Mouse (Mus musculus) small intestine, adult 2 months (tissue): Measurements from ENCODE around the gene Ywhag.

ENCODE experiments used
- CTCF ChIP-seq: fragments of 200-500 bp; IDR thresholded peaks from 2 replicates; pipeline ENCODE4 v1.5.1; 2012; ENCODE audit warnings: low read depth, mild to moderate bottlenecking, control low read depth, inconsistent platforms, low read length, moderate library complexity, mixed read lengths; ENCODE audit not compliant: insufficient replicate concordance, insufficient read length; ENCODE audit errors: extremely low read depth
- POLR2A ChIP-seq: fragments of 200-500 bp; IDR thresholded peaks from 2 replicates; pipeline ENCODE4 v1.6.1; 2012; ENCODE audit warnings: low read depth, mild to moderate bottlenecking, control low read depth, inconsistent platforms, low read length, moderate library complexity

DNA sequence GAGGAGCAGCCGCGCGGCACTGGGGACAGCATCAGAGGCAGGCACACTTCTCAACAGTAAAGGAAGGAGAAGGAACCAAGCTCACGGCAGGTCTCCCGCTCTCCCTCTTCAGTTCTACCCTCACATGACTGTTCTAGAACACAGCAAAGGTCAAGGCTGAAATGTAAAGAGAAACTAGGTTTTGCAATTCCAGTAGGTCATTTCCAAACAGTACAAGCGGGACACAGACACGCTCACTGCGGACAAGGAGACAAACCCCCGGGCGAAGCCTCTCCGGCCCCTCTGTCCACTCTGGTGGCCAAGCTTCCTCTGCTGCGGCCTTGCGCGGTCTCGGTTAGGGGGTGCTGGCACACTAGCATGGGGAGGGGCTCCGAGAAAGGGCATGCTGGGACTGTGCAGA is 25.4 kb downstream of the Ywhag start:
- TF ChIP-seq CTCF (no peak), POLR2A (no peak)
